Mouse (Mus musculus) neural tube, embryonic 11.5 days (tissue): Measurements from ENCODE around the gene Dock4. TPM values are rescaled to one million over a fixed set of nuclear protein-coding genes. Genes with fewer than 3 reads are reported as not detected.

ENCODE experiments used
- ATAC-seq: fragments of 200-750 bp; cut with Nextera tagmentation; 2 replicates; pipeline ENCODE4 v1.8.0; 2017; ENCODE audit warnings: moderate number of reproducible peaks, mild to moderate bottlenecking, moderate TSS enrichment, moderate library complexity; ENCODE audit not compliant: insufficient read depth, low FRiP score, low TSS enrichment
- DNase-seq: peaks from one replicate; pipeline ENCODE4 v3.0.0-alpha.2; 2015; ENCODE audit warnings: low spot score
- H3K27ac ChIP-seq: fragments of 300-500 bp; sonication (generic); 2 replicates; pipeline ENCODE4 v1.5.1; 2014; ENCODE audit warnings: low read depth, mild to moderate bottlenecking, low read length
- H3K27me3 ChIP-seq: fragments of 300-500 bp; sonication (generic); 2 replicates; pipeline ENCODE4 v1.6.1; 2014; ENCODE audit warnings: mild to moderate bottlenecking, low read length, mixed read lengths; ENCODE audit not compliant: control insufficient read depth, insufficient read depth
- H3K36me3 ChIP-seq: fragments of 300-500 bp; sonication (generic); 2 replicates; pipeline ENCODE4 v1.6.1; 2014; ENCODE audit warnings: mild to moderate bottlenecking, low read length, moderate library complexity, mixed read lengths; ENCODE audit not compliant: control insufficient read depth, insufficient read depth
- H3K4me1 ChIP-seq: fragments of 300-500 bp; sonication (generic); 2 replicates; pipeline ENCODE4 v1.6.1; 2014; ENCODE audit warnings: low read length, mixed read lengths; ENCODE audit not compliant: control insufficient read depth, insufficient read depth
- H3K4me2 ChIP-seq: fragments of 300-500 bp; sonication (generic); 2 replicates; pipeline ENCODE4 v1.6.1; 2014; ENCODE audit warnings: low read depth, mild to moderate bottlenecking, moderate library complexity
- H3K4me3 ChIP-seq: fragments of 300-500 bp; sonication (generic); 2 replicates; pipeline ENCODE4 v1.5.1; 2014; ENCODE audit warnings: low read depth, low read length
- H3K9ac ChIP-seq: fragments of 300-500 bp; sonication (generic); 2 replicates; pipeline ENCODE4 v1.6.1; 2014; ENCODE audit warnings: mild to moderate bottlenecking, low read length
- H3K9me3 ChIP-seq: fragments of 300-500 bp; sonication (generic); 2 replicates; pipeline ENCODE4 v1.6.1; 2016; ENCODE audit warnings: low read length; ENCODE audit not compliant: control insufficient read depth
- WGBS: fragments of 180-500 bp; shearing (Covaris S2); extraction: QIAGEN DNeasy Blood & Tissue Kit; methylation state at CpG from one replicate; pipeline ENCODE4 v1.1.7; 2014; 5-methylcytosine and 5-hydroxymethylcytosine counted together
- polyA plus RNA-seq: library from polyadenylated mRNA; unstranded; fragments of >200 nt; fragmentation: Nextera tagmentation; extraction: Ambion mirVana; gene quantifications from 2 replicates; pipeline ENCODE4 v1.2.1, GENCODE M21; 2014

Gene Dock4
- polyA plus RNA-seq, 1 experiment from 2014 or later: 19.6 TPM

GRCm38 (mm10) chr12:40814659-40815363 is 369.1 kb downstream of the Dock4 start:
- Histone ChIP-seq H3K4me3 (no peak overlapping the region), H3K27me3 (no peaks in the 10 kb centered on the region), H3K4me2 (no peak overlapping the region), H3K9ac (no peak overlapping the region), H3K4me1 (no peaks in the 10 kb centered on the region), H3K36me3 (no peaks in the 10 kb centered on the region), H3K27ac (no peak overlapping the region), H3K9me3 (no peaks in the 10 kb centered on the region)
- ATAC-seq: no peak
- no peak for DNase-seq

DNA sequence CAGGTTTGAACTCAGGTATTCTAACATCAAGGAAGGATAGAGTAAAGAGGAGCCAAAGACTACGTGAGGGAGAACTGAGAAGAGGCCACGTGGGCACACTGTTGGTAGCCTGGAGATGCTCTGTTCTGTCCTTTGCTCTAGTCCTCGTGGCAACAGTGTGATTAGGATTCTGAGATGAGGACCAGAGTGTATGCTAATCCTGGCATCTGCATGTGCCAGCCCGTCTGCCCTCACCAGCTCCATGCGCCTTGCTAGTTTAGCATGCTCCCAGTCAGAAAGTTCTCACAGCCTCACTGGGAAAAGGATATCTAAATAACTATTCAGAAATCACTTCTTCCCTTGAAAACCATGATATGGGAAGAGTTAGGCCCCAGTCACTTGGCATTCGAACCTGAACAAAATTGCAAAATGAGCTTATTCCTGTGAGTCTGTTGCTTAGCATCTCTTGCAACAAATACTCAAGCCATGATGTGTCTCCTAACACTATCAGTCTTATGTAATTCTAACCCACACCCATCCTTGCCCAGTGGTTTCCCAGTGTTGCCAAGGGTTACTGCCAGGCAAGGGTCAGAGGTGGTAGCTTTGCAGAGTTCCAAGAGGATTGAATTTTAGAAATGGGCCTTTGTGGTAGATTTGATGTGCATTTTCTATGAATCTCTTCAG is 372.4 kb downstream of the Dock4 start:
- H3K4me3 ChIP-seq: no peak overlapping the region
- no peaks in the 10 kb centered on the region for H3K27me3 ChIP-seq
- no peak overlapping the region for H3K27ac ChIP-seq
- no peak overlapping the region for H3K9ac ChIP-seq
- ATAC-seq (no peak), DNase-seq (no peak)
- H3K4me2 ChIP-seq: no peak overlapping the region
- no peaks in the 10 kb centered on the region for H3K9me3 ChIP-seq
- H3K36me3 ChIP-seq: no peaks in the 10 kb centered on the region
- WGBS: 93% methylated on average over 6 of the region's 6 CpGs
- no peaks in the 10 kb centered on the region for H3K4me1 ChIP-seq

DNA sequence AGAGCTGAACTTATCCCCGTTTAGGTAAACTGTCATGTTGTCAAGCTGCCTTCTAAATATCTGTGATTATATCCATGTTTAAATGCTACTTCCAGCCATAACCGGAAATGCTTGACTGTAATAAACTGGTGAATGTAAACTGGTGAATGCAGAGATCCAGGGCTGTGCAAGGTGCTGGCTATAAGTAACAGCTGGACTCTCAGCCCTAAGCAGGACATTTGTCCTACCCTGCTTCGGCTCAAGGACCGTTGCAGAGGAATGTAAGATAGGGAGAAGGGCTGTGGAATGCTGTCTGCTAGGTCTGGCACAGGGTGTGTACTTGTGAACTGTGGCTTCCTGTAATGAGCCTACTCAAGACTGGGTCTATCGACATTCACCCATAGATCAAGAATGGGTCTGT is 377.9 kb downstream of the Dock4 start:
- Histone ChIP-seq H3K9me3 (no peaks in the 10 kb centered on the region), H3K27me3 (no peaks in the 10 kb centered on the region), H3K4me1 (no peaks in the 10 kb centered on the region), H3K36me3 (no peaks in the 10 kb centered on the region), H3K9ac (no peak overlapping the region), H3K4me3 (no peak overlapping the region), H3K27ac (no peak overlapping the region), H3K4me2 (no peak overlapping the region)
- ATAC-seq: no peak
- 89% methylated on average over 5 of the region's 5 CpGs for WGBS
- DNase-seq: no peak

GRCm38 (mm10) chr12:40824251-40824650 is 378.5 kb downstream of the Dock4 start:
- Histone ChIP-seq H3K4me2 (no peak overlapping the region), H3K9ac (no peak overlapping the region), H3K9me3 (no peaks in the 10 kb centered on the region), H3K36me3 (no peaks in the 10 kb centered on the region), H3K27ac (no peak overlapping the region), H3K4me1 (no peaks in the 10 kb centered on the region), H3K27me3 (no peaks in the 10 kb centered on the region), H3K4me3 (no peak overlapping the region)
- ATAC-seq: no peak
- DNase-seq: no peak
- WGBS: 84% methylated on average over 2 of the region's 2 CpGs

DNA sequence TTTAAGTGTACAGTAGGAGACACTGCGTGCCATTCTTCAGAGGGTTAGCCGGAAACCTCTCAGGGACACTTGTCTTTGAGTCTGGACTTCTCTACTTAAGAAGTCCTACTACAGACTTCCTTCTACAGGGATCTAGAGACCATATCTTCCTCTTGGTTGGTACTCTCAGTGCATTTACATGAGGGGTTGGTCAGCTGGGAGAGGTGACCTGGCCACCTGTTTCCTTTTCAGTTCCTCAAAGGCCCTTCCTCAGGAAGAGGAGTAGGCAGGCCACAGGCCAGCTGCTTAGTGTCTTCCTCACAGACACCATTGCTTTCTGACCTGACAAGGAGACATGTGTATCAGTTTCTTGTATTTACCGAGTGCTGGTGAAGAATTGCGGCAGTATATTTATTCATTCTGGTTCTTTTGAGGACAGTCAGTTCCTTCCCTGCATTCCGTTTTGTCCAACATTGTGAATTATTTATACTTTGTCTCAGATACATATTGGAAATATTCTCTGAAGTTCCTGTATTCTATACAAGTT is 380.2 kb downstream of the Dock4 start:
- no peak overlapping the region for H3K4me2 ChIP-seq
- no peak overlapping the region for H3K4me3 ChIP-seq
- no peak for ATAC-seq
- no peaks in the 10 kb centered on the region for H3K27me3 ChIP-seq
- H3K4me1 ChIP-seq: no peaks in the 10 kb centered on the region
- no peak overlapping the region for H3K27ac ChIP-seq
- DNase-seq: no peak
- WGBS: 86% methylated on average over 5 of the region's 5 CpGs
- no peak overlapping the region for H3K9ac ChIP-seq
- no peaks in the 10 kb centered on the region for H3K36me3 ChIP-seq
- no peaks in the 10 kb centered on the region for H3K9me3 ChIP-seq

GRCm38 (mm10) chr12:40826491-40826890 is 380.7 kb downstream of the Dock4 start:
- no peak overlapping the region for H3K9ac ChIP-seq
- no peaks in the 10 kb centered on the region for H3K36me3 ChIP-seq
- no peak overlapping the region for H3K27ac ChIP-seq
- H3K9me3 ChIP-seq: no peaks in the 10 kb centered on the region
- no peak overlapping the region for H3K4me2 ChIP-seq
- H3K4me1 ChIP-seq: no peaks in the 10 kb centered on the region
- H3K27me3 ChIP-seq: no peaks in the 10 kb centered on the region
- WGBS: 43% methylated on average over 3 of the region's 3 CpGs
- no peak overlapping the region for H3K4me3 ChIP-seq
- ATAC-seq (no peak), DNase-seq (no peak)

DNA sequence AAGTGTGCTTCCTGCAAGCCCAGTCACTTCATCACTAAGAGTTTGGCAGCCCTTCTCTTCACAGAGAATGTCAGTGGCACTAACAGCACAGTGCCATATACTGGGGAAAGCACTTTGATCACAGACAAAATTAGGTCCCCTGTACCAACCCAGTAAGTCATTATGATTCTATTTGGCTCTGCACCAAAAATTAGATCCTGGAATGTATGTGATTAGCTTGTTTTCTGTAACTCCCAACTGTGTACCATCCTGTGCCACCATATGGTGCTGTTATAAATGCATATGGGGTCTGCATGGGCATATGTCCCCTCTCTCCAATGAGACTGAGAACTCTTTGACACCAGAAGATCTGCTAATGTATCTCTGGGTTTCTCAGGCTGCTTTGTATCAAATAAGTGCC is 382.3 kb downstream of the Dock4 start:
- Histone ChIP-seq H3K27ac (no peak overlapping the region), H3K36me3 (no peaks in the 10 kb centered on the region), H3K4me1 (no peaks in the 10 kb centered on the region), H3K27me3 (no peaks in the 10 kb centered on the region), H3K4me2 (no peak overlapping the region), H3K9ac (no peak overlapping the region), H3K4me3 (no peak overlapping the region), H3K9me3 (no peaks in the 10 kb centered on the region)
- no peak for ATAC-seq
- DNase-seq: no peak

DNA sequence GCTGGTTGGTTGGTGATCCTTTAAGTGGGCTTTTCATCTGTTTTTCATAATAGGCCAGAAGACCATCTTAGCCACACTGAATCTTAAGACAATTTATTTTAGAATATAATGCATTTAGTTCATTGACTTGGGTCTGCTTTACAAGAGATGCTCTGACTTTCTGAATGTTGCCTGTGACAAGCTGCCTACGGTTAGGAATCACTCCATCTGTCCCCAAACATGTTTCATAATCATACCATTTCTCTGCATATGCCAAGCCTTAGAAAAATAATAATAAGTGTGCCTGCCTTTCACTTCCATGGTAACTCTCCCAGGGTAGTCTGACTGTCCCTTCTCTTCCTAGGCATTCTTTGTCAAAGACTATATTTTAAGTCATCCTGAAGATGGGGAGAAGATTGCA is 383.5 kb downstream of the Dock4 start:
- ATAC-seq (no peak), DNase-seq (no peak)
- Histone ChIP-seq H3K27me3 (no peaks in the 10 kb centered on the region), H3K9ac (no peak overlapping the region), H3K27ac (no peak overlapping the region), H3K9me3 (no peaks in the 10 kb centered on the region), H3K4me2 (no peak overlapping the region), H3K4me3 (no peak overlapping the region), H3K4me1 (no peaks in the 10 kb centered on the region), H3K36me3 (no peaks in the 10 kb centered on the region)
- 100% methylated on average over 1 of the region's 1 CpGs for WGBS

GRCm38 (mm10) chr12:40832157-40832556 is 386.4 kb downstream of the Dock4 start:
- Histone ChIP-seq H3K4me2 (no peak overlapping the region), H3K36me3 (no peaks in the 10 kb centered on the region), H3K27me3 (no peaks in the 10 kb centered on the region), H3K4me1 (no peaks in the 10 kb centered on the region), H3K4me3 (no peak overlapping the region), H3K9me3 (no peaks in the 10 kb centered on the region), H3K9ac (no peak overlapping the region), H3K27ac (no peak overlapping the region)
- DNase-seq: peak; percentile 27
- ATAC-seq: no peak
- WGBS: 71% methylated on average over 8 of the region's 8 CpGs
